Mouse (Mus musculus) lung, postnatal 4 days (tissue): Measurements from ENCODE around the gene I830077J02Rik.
"Not testable (repeated sequence)": the region's sequence is repeated elsewhere in the genome, so short reads cannot be mapped to it uniquely, and the experiment has no call there.

Experiments
- DNase-seq, 2 experiments: peaks; one replicate each; pipeline ENCODE4 v3.0.0; 2021

I830077J02Rik gene

GRCm38 (mm10) chr3:105917656-105918354 lies 14.7 kb downstream of the I830077J02Rik start:
- no peak for DNase-seq

GRCm38 (mm10) chr3:105916455-105916854 lies 16.0 kb downstream of the I830077J02Rik start:
- not testable (repeated sequence) for DNase-seq

GRCm38 (mm10) chr3:105915281-105915680 lies 17.2 kb downstream of the I830077J02Rik start:
- DNase-seq, result no peak

GRCm38 (mm10) chr3:105913839-105914681 lies 18.4 kb downstream of the I830077J02Rik start:
- no peak for DNase-seq

- no peak for DNase-seq
These were observed 20.2 kb downstream of the I830077J02Rik start for GRCm38 (mm10) chr3:105912097-105912880.

- DNase-seq, result peak; percentile 68 to 76
These were observed 21.8 kb downstream of the I830077J02Rik start for GRCm38 (mm10) chr3:105910519-105911190.

GRCm38 (mm10) chr3:105908976-105909375 lies 23.5 kb downstream of the I830077J02Rik start:
- no peak for DNase-seq

- no peak for DNase-seq
These were observed 24.4 kb downstream of the I830077J02Rik start for GRCm38 (mm10) chr3:105907956-105908655.

- no peak for DNase-seq
These were observed 27.7 kb downstream of the I830077J02Rik start for GRCm38 (mm10) chr3:105904721-105905120.

GRCm38 (mm10) chr3:105904213-105904612 lies 28.3 kb downstream of the I830077J02Rik start:
- DNase-seq, result no peak

- DNase-seq, result no peak
These were observed 31.0 kb downstream of the I830077J02Rik start for GRCm38 (mm10) chr3:105901468-105901867.

GRCm38 (mm10) chr3:105900716-105901115 lies 31.7 kb downstream of the I830077J02Rik start:
- DNase-seq, result peak in 1 of 2 experiments; percentile 43

GRCm38 (mm10) chr3:105900266-105900665 lies 32.2 kb downstream of the I830077J02Rik start:
- DNase-seq, result no peak

GRCm38 (mm10) chr3:105899394-105900147 lies 32.9 kb downstream of the I830077J02Rik start:
- DNase-seq, result peak; percentile 85 to 89

- no peak for DNase-seq
These were observed 33.6 kb downstream of the I830077J02Rik start for GRCm38 (mm10) chr3:105898861-105899260.

- DNase-seq, result peak; percentile 44 to 58
These were observed 34.1 kb downstream of the I830077J02Rik start for GRCm38 (mm10) chr3:105898325-105898724.

- no peak for DNase-seq
These were observed 35.7 kb downstream of the I830077J02Rik start for GRCm38 (mm10) chr3:105896811-105897210.

GRCm38 (mm10) chr3:105894601-105895592 lies 37.6 kb downstream of the I830077J02Rik start:
- peak; percentile 95 to 96 for DNase-seq

- DNase-seq, result peak; percentile 65 to 67
These were observed 38.5 kb downstream of the I830077J02Rik start for GRCm38 (mm10) chr3:105893941-105894391.
